Comparison of ENCODE assay signal across 9 mouse cellular contexts in the genomic region with DNA sequence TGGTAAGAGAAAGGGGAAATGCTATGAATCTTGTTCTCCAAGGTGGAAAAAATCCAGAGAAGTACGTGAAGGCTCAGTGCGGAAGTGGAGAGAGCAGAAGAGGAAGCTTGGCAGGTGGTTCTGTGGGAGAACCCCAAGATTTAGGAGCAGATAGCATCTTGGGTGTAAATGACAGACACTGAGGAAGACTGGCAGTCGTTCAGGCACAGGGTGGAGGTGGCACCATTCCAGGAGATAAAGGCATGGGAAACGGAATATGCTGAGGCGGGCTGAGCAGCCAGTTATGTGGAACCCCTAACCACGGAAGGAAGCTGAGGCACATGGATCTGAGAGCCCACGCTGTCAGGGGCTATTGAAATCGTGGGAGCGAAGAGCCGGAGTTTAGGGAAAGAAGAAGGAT.
A peak's percentile ranks its signal among the peaks of the same experiment; 100 is the strongest.
DNase-seq lines count a peak whose midpoint lies in the region.
"Had no signal": no experiment of that assay in that cellular context is flagged by ENCODE, and none has a peak within 500 bp of the region (broad histone marks: within the 10 kb centered on the region; RNA-seq: fewer than 3 reads in every experiment).

No protein-coding gene starts in this region.

- DNase-seq in layer of hippocampus, adult 11-12 months (ENCODE audit: low spot score), result peak; percentile 38
- DNase-seq in layer of hippocampus, adult 9-11 months, result no peak
- DNase-seq in right cerebral cortex, adult 18-20 months, result peak; percentile 56
- DNase-seq in right cerebral cortex, postnatal 14 days, result no peak
- DNase-seq in cerebellum, adult 9-11 months, result peak; percentile 61
- DNase-seq in natural killer cell, adult 2 months (ENCODE audit: low spot score in 2 of 2), result no peak
- no peak for DNase-seq in urinary bladder, postnatal 4 days (ENCODE audit: low spot score in 2 of 2)
- DNase-seq: adrenal gland, adult 8-10 months; thymus, adult 2 months had no signal

Comparison
In these comparisons a context has a peak if more than half of its experiments do, and no peak if none do; other contexts are left out.
1. DNase-seq: peak in layer of hippocampus, adult 11-12 months (single experiment), right cerebral cortex, adult 18-20 months (single experiment) and cerebellum, adult 9-11 months (single experiment); none in layer of hippocampus, adult 9-11 months (single experiment), right cerebral cortex, postnatal 14 days (single experiment), natural killer cell, adult 2 months (0 of 2) and urinary bladder, postnatal 4 days (0 of 2).